Mouse (Mus musculus) erythroblast, adult 5-6 weeks (primary cell): Measurements from ENCODE around the gene Aunip. TPM values are rescaled to one million over a fixed set of nuclear protein-coding genes. Genes with fewer than 3 reads are reported as not detected.
A peak's percentile ranks its signal among the peaks of the same experiment; 100 is the strongest.

ENCODE experiments used
- ATAC-seq: replicated peaks from 2 replicates; pipeline ENCODE4 v1.8.0; 2016; ENCODE audit warnings: moderate number of reproducible peaks, mild to moderate bottlenecking, moderate TSS enrichment, inconsistent platforms; ENCODE audit not compliant: poor library complexity, low FRiP score, severe bottlenecking
- total RNA-seq, 2 experiments: library from RNA; stranded (forward) in 1 of 2; stranded (reverse) in 1 of 2; fragments of 150-400 nt in 1 of 2; fragments of 200-764, 138-1000 nt in 1 of 2; gene quantifications; 2 replicates each; pipeline versions ENCODE4 v1.2.3 to v1.2.4; 2015 to 2017; ENCODE audit warnings: low replicate concordance in 2 of 2

Aunip gene
- total RNA-seq (2015; ENCODE audit: low replicate concordance) (4.0 and 7.3 TPM in 2 replicates), total RNA-seq (2017; ENCODE audit: low replicate concordance) (6.8 and 8.4 TPM in 2 replicates)

DNA sequence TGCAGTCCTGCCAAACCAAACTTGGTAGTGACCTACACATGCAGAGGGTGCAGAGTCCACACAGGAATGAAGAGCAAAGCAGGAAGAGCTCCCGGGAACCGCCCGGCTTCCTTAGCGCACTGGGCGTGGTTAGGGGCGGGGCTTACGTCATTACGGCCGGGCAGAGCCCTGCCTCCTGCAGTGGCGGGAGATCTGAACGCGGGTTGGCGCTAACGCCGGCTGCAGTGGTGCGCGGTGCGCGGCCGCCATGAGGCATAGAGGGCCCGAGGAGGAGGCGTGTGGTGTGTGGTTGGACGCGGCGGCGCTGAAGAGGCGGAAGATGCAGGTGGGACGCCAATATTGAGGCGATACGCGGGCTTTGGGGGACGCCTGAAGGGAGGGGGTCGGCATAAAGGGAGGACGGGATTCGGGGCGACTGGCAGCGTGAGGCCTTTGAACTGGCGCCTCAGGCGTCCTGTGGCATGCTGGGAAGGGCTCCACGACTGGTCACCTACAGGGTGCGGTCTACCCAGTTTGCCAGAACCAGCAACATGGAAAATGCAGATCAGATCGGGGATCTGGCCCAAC is at the start of gene Aunip:
TSS of gene Aunip (plus strand) at position 155 of the 567 bp plus-strand sequence.
- ATAC-seq = peak; percentile 80

DNA sequence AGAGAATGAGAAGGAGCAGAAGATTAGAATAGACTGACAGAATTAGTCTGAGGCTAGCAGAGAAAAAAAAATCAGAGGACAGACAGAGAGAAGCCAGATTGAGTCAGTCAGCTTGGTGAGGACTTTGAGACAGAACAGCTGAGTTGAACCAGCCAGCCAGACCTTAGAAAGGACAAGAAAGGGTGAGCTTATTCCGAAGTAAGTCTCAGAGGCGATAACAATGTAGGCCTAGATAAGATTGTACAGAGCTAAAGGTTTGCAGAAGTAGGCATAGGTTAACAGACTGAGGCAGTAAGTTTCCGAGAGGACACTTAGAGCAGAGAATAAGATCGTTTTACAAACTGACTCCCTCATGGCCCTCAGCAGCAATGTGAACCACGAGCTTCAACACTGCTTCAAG is 49.5 kb upstream of the Aunip start:
- ATAC-seq = no peak

DNA sequence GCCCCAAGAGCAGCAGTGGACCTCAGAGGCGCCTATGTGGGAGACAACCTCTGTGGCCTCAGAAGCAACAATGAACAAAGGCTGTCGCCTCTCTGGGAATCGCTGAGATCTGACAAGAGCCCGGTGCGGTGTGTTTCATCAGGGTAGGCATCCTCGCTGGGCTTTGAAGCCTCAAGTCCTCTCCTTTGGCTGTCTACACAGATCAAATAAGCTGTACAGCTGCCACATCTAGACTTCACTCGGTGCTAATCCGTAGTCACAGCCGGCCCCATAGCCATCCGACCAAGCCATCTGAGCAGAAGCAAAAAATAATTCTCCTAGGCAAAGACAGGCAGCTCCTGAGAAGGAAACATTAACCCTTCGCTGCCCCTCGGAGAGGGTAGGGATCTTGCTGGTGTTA is 45.0 kb upstream of the Aunip start:
- no peak for ATAC-seq

DNA sequence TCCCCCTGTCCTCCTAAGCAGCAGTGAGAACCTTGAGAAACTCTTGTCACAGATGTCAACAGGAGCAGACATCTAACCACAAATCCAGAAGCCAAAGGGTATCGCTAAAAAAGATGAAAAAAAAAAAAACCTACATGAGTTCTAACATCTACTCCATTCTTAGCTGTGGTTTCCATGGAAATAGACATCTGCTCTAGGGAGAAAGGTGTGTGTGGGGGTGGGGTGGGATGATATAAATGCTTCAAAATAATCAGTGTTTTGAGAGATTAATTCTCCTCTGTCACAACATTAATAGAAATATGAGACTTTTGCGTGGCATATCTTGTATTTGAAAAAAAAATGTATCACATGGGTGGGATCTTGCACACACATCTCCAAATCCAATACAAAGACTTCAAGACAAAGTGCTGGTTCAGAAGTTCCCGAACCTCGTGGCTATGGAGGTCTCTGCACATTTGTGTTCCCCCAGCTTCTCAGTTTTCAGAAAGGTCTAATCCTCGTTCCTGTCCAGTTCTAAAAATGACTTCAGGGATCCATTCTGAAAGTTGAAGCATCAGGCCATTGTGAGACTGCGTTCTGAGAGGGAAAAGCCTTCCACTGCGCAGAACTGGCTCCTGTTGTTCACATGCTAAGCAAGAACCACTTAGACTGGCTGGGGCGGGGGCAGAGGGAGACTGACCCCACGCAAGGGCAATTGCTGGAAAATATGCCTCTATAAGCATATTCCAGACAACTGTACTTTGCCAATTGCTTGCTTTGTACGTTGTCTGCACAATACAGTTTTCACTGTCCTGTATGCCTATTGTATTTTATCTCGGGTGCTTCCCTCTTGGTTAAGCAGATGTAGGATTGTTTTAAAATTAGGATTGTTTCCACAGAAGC is 44.2 kb upstream of the Aunip start:
- no peak for ATAC-seq

DNA sequence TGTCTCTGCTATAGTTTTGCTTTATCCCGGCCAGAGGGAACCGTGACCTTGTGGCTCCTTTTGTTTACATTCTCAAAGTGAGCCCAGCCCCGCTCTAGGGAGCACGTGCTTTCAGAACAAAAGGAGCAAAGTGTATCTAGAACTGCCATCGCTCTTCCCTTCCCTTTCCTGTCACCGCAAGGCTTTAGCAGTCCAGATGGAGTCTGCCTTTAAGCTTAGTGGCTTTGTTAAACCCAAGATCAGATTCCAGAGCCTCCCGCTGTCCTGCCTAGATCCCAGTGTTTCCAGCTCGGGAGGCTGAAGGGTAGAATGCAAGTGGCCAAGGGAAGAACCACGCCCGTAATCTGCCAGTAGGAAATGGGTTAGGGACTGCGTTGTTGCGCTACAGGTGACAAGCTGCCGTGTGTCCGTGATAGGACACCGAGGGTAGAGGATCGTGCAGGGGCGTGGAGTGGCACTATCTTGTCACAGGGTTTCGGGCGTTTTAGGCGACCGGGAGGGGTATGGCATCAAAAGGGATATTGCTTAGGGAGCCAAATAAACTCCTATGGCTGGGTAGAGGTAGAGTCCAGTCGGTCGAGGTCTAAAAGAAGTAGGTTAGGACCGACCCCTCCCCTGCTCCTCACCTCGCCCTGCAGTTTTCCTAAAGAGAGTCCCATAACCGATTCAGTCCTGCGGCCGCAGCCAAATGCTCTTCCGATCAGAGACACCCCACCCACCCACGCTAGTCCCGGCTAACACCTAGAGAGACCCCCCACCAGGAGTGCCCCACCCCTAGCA is 43.2 kb upstream of the Aunip start:
- peak; percentile 33 for ATAC-seq

DNA sequence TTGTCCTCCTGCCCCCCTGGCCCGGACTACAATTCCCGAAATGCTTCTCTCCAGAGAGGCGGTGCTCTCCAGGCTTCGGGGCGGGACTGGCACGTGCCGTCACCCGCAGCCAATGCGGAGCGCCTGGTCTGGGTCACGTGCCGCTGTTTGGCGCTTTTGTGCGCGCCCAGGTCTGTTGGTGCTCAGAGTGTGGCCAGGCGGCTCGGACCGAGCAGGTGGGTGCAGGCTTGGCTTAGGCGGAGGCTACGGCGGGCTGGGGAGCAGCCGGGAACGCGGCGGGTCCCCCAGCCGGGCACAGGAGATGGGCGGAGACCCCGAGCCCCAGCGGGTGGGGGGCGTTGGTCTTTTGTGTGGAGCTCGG is 42.6 kb upstream of the Aunip start, which contains the start of gene Stmn1:
TSS of gene Stmn1 (plus strand) at position 106 of the 361 bp plus-strand sequence.
- peak; percentile 90 for ATAC-seq

DNA sequence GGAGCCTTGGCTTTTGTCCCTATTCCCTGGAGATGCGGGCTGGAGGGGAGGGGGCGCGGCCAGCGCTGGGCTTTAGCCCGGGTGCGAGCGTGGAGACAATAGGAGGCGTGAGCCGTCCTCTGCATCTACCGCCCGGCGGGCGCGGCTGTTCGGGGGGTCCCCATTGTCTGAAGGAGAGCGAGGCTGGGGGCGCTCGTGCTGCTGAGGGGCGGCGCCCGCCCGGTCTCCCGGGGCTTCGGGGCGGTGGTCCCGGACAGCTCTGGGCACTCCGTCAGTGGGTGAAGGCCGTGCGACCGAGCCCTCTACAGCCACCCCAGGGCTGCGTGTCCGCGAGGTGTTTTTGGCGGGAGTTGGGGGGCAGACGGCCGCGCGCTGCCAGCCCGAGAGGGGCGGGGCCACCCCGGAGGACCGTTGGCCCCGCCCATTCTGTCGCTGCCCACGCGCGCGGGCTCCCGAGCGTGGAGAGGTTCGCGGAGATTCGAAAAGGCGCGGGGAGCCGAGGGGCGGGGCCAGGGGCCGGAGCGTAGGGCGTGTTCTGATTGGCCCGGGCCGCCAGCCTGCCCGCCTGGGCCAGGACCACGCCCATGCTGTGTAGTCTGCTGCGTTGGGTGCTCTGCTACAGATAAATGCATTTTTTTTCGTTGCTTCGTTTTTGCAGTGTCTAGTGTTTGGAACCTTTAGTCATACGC is 42.1 kb upstream of the Aunip start:
- peak; percentile 87 for ATAC-seq

DNA sequence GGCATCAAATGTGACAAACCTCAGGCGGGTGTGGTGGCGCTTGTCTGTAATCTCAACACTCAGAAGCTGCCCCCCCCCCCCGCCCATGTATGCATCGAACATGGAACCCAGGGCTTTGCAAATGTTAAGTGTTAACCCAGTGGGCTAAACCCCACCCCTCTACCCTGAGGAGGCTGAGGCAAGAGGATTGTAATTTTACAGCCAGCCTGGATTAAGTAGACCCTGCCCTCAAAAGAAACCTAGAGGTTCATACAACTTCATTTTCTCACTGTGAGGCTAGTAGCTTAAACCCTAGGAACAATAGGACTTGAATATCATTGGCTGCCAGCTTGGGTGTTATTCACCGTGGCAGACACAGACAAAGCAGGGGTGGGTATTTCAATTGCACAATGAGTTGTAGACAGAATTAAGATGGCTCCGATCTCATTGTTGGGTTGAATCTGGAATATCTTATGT is 41.4 kb upstream of the Aunip start:
- ATAC-seq = peak; percentile 18

DNA sequence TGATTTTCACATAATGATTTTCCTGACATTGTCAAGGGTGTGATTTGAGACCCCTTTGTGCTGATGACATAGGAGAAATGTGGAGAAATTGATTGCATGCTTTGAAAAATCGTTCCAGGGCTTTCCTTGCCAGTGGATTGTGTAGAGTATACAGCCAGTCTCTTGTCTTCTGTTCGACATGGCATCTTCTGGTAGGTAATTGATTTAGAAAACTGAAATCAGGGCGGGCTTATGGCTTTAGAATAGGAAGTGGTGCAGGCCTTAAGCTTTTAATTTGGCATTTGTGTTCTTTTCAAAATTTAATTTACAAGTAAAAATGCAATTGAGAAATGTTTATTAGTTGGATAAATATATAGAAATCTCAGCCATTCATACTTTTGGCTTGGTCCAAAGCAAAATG is 40.8 kb upstream of the Aunip start:
- ATAC-seq = no peak

DNA sequence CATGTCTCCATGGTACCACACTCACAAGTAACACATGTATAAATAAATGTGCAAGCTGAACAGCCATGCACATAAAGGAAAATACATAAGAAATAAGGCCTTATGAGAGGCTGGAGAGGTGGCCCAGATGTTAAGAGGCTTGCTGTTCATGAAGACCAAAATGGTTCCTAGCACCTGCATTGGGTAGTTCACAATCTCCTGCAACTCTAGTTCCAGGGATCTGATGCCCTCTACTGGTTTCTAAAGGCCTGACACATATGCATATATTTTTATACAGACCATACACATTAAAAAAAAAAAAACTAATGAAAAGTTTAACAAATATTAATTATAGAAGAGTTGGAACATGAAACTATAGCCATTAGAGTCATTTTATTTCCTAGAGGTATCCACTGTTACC is 39.3 kb upstream of the Aunip start:
- ATAC-seq = no peak

DNA sequence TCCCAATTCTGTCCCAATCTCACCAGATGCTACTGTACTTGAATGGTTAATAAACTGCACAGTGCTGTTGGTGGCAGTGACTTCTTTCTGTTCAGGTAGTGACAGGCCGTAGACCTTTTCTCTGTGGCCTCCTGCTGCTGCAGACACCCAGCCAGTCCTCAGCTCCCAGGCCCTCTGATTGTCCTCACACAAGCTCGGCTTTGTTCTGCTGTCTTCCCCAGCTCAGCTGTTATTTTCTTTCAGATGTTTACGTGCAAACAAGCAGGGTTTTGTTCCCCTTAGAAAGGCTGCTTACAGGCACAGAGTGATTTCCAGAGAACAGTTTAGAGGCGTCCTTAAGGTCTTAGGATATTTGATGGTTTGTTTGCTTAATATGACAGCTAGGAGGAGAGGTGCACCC is 37.0 kb upstream of the Aunip start:
- ATAC-seq = no peak

DNA sequence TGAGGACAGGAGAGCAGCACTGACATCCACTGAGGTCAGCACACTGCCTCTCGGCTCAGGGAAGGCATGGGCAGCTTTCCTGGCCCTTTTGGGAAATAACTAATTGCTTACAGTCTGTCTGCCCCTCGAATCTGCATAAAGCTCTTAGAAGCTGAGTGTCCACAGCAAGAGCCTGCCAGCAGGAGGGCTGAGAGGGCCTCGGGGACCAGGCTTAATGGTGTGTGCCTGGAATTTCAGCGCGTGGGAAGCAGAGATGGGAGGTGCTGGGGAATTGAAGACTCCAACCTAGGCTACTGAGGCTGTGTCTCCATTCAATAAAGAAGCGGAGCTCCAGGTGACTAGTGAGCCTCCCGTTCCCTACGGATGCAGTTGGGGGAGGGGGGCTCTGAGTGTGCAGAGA is 36.6 kb upstream of the Aunip start:
- no peak for ATAC-seq

DNA sequence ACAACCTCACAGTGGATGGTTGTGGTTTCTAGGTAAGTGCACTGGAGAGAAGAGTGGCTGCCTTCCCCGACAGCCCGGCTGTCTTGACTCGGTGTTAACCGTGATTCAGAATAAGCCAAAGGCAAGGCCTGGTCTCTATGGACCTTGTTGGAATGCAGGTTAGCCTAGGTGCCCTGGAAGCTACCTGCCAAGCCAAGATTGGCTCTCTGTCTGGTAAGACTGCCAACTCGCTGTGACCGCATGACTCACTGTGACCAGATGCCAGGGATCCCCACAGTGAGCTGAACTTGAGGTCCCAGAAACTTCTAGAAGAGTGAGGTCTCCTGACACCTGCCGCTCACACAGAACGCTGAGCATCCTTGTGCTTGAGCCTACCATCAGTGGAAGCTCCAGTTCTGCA is 33.9 kb upstream of the Aunip start:
- no peak for ATAC-seq

DNA sequence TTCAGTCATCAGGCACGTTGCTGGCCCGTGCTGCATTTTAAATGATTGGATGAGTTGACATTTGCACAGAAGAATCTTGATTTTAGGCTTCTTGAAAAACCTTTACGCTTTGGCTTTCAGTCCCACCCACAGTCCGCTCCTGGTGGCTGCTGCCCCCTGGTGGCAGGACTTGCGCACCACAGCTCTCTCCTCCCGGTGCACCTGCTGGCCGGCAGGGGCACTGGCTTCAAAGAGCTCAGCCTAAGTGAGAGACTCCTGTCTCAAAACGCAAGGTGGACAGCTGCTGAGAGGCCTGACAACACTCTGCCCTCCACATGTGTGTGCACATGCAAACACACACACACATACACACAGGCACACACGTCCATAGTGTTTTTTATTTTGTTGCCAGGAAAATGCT is 32.8 kb upstream of the Aunip start:
- ATAC-seq = peak; percentile 89

DNA sequence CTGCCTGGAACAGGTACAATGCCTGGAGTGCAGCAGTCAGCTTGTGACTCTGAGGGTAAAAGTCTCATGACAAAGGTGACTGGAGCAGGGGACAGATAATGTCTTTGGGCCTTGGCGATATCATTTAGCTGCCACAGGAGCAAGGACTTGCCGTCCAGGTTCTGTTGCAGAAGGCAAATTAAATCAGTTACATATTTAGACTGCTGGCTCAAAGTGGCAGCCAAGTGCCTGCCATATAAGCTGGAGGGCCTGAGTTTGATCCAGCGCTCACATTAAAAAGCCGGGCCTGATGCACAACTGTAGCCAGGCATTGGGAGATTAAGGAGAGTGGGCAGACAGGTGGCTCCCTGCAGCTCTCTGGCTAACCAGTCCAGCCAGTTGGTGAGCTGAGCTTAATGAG is 31.0 kb upstream of the Aunip start:
- no peak for ATAC-seq

DNA sequence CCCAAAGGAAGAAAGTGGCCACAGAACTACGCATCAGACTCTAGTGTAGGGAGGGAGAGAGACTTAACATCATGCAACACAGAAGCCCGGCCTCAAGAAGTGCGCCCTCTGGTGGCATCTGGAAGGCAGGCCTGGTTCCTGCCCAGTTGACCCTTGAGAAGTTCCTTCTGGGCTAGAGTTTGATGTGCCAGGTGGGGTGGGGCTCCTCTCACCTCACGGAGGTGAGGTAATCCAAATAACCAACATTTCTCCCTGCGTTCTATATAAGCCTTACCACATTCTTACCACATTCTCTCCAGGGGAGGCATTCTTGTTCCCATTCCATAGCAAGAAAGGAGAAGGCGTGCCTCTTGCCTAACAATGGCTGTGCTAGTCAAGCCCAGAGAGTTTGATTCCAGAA is 29.9 kb upstream of the Aunip start:
- peak; percentile 69 for ATAC-seq

DNA sequence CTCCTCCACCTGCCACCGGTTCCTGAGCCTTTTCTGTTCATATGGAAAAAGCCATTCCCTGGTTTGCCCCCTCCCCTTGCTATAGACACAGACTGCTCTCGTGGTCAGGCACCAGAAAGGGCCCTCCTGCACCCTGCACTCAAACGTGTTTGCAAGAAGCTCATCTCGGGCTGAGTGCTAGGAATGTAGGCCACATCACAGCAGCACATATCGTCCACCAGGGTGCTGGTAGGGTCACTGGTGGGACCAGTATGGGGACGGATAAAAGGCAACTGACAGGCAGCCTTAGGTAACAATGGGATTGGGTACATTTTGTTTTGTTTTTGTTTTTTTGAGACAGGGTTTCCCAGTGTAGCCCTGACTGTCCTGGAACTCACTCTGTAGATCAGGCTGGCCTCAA is 29.5 kb upstream of the Aunip start:
- no peak for ATAC-seq

DNA sequence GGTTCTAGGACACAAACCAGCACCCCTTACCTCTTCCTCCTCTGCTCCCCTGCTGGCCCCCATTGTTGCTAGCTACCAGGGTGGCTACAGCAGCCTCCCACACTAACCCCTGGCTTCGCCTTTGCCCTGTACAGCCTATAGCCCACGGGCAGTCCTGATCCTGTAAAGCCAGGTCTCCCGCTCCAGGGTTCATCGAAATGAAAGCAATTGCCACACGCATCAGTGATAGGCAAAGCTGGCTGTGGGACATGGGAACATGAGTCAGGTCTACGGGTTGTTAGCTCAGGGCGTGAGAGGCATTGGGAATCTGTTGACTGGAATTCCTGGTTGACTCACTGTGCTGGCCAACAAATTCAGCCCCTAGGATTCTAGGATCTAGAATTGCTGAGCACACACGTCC is 28.4 kb upstream of the Aunip start:
- no peak for ATAC-seq

DNA sequence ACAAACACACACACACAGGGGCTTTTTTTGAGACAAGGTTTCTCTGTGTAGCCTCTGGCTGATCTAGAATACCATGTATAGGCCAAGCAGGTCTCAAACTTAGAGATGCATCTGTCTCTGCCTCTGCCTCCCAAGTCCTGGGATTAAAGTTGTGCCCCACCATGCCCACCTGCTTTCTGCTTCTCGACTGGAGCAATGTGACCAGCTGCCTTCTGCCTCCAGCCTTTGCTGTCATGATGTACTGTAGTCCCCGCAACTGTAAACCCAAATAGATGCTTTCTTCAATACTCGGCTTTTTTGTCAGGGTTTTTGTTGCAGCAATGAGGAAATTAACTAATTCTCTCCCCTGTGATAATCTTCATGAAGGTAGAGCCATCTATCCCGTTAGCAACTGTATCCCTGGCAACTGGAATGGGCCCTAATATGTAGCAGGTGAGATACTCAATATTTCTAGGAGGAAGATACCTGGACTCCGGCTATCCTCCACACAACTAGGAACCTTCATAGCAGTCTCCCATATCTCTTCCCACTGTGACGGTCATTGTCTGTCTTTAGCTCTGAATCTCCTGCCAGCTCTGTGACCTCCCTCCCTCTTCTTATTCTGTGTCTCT is 27.6 kb upstream of the Aunip start:
- ATAC-seq = no peak

DNA sequence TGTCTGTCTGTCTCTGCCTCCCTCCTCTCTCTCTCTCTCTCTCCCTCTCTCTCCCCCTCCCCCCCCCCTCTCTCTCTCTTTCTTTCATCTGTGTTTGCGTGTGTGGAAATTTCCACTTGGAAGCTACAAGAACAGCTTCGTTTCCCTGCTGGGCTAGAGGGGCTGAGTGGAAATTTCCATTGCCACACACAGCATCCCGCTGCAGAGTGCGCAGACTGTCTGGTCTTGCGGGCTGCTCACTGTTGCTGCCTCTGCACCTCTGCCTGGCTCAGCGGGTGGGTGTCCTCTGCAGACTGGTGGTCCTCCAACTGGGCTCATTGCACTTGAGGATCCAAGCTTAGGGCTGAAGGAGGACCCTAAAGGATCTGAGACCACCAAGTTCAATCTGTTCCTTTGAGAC is 27.1 kb upstream of the Aunip start:
- ATAC-seq = no peak
